Mouse (Mus musculus) adrenal gland, postnatal 14 days (tissue): ENCODE measurements around the gene Gm4214. TPM values are rescaled to one million over a fixed set of nuclear protein-coding genes. Genes with fewer than 3 reads are reported as not detected.
"Not testable (repeated sequence)": the region's sequence is repeated elsewhere in the genome, so short reads cannot be mapped to it uniquely, and the experiment has no call there.

Experiments used
- DNase-seq: peaks from one replicate; pipeline ENCODE4 v3.0.0; 2021; ENCODE audit warnings: mixed read lengths
- long read RNA-seq, 2 experiments: library from polyadenylated mRNA; stranded (forward); transcript quantifications; one replicate each; pipeline ENCODE4 v2.0.0; 2021
- total RNA-seq: library from RNA; stranded (reverse); gene quantifications from 2 replicates; pipeline ENCODE4 v1.2.3, GENCODE M21; 2021

Gm4214 gene
- not detected in 2 replicates for total RNA-seq
- long read RNA-seq, experiment 1 = 0 reads
- long read RNA-seq, experiment 2 = 0 reads

DNA sequence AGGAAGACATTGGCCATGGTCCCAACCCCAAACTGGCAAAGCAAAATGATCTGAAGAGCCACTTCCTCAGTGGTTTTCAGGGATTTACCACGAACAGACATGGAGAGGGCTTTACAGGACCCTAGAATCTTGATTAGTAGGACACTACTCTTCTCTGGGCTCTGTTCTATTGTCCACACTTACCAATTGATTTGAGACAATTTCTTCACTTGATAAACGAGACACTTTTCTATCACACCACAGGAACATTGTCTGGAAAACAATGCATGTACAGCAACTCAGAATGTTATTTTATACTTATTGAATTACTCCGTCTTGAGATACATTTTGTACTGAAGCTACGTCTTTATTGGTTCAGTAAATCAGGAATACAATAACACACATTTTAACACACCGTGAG lies at the start of gene Gm4214:
Gene Gm4214, minus strand, starts transcription at position 101 of the 400 bp plus-strand sequence.
- DNase-seq = not testable (repeated sequence)

DNA sequence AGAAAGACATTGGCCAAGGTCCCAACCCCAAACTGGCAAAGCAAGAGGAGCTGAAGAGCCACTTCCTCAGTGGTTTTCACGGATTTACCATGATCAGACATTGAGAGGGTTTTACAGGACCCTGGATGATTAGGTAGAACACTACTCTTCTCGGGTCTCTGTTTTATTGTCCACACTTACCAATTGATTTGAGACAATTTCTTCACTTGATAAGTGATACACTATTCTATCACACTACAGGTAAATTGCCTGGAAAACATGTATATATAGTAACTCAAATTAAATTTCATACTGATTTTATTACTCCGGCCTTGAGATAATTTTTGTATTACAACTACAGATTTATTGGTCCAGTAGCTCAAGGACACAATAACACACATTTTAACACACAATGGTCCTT lies 35.4 kb upstream of the Gm4214 start, which contains the start of gene Gm4216:
Gene Gm4216, minus strand, starts transcription at position 101 of the 400 bp plus-strand sequence.
- DNase-seq = not testable (repeated sequence)

Other genes starting within 250 kb of the Gm4214 start
- not detected in 2 replicates for gene Vmn1r157, start 223.0 kb downstream of the Gm4214 start, total RNA-seq
- not detected in 2 replicates for gene Vmn1r158, start 193.9 kb downstream of the Gm4214 start, total RNA-seq
- gene Vmn1r159, start 141.1 kb downstream of the Gm4214 start, total RNA-seq = not detected in 2 replicates
- not detected in 2 replicates for gene Vmn1r160, start 113.4 kb downstream of the Gm4214 start, total RNA-seq
- gene Gm4216, start 35.2 kb upstream of the Gm4214 start, total RNA-seq = not detected in 2 replicates
- gene Vmn1r163, start 70.9 kb upstream of the Gm4214 start, total RNA-seq = not detected in 2 replicates
- not detected in 2 replicates for gene Gm8720, start 82.8 kb upstream of the Gm4214 start, total RNA-seq
- not detected in 2 replicates for gene Gm10662, start 159.8 kb upstream of the Gm4214 start, total RNA-seq
- not detected in 2 replicates for gene Vmn1r165, start 232.7 kb upstream of the Gm4214 start, total RNA-seq